Mouse (Mus musculus): Measurements from ENCODE around the gene Syt3. TPM values are rescaled to one million over a fixed set of nuclear protein-coding genes. Genes with fewer than 3 reads are reported as not detected.

The Syt3 gene
- polyA plus RNA-seq, 1 experiment: 1.9 TPM

DNA sequence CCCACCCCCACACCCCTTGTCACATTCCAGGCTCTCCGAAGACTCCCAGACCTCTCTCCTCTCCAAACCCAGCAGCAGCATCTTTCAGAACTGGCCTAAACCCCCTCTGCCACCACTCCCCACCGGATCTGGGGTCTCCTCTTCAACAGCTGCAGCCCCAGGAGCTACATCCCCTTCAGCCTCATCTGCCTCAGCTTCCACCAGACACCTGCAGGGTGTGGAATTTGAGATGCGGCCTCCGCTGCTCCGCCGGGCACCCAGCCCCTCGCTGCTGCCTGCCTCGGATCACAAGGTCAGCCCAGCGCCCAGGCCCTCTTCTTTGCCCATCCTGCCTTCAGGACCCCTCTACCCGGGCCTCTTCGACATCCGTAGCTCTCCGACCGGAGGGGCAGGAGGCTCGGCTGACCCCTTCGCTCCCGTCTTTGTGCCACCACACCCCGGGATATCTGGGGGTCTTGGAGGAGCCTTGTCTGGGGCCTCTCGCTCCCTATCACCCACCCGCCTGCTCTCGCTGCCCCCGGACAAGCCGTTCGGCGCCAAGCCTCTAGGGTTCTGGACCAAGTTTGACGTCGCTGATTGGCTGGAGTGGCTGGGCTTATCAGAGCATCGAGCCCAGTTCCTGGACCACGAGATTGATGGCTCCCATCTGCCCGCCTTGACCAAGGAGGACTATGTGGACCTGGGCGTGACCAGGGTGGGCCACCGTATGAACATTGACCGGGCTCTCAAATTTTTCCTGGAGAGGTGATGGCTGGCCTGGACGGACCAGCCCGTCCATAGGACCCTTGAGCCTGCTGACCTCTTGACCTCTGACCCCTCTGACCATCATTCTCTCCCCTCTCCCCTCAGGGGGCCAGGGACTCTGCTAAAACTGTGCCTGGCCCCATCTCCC is 27.1 kb upstream of the Syt3 start:
- Histone ChIP-seq H3K36me3 (ENCODE audit: control insufficient read depth, insufficient read depth, low read length, poor library complexity, severe bottlenecking) (no peaks in the 10 kb centered on the region), H3K27me3 (ENCODE audit: control insufficient read depth, insufficient read depth, low read length, poor library complexity, severe bottlenecking) (peaks cover 11% of the 10 kb centered on the region), H3K9ac (ENCODE audit: low read depth, poor library complexity, severe bottlenecking) (peak overlapping the region; percentile 55; the same call in 1 of the 2 replicates), H3K27ac (ENCODE audit: insufficient read depth, low read length) (no peak overlapping the region), H3K9me3 (replicated peaks; ENCODE audit: control insufficient read depth, insufficient read depth, low read length, poor library complexity, severe bottlenecking) (no peaks in the 10 kb centered on the region), H3K4me3 (ENCODE audit: low read depth, low read length) (peak overlapping the region; percentile 48), H3K4me1 (ENCODE audit: control insufficient read depth, insufficient read depth, low read length) (peaks cover 2% of the 10 kb centered on the region)
- TF ChIP-seq EP300 (IDR thresholded peaks at IDR 0.05; ENCODE audit: insufficient read depth, low read depth, low read length) (no peak), CTCF (IDR thresholded peaks at IDR 0.05; ENCODE audit: low read depth, low read length) (no peak), POLR2A (IDR thresholded peaks at IDR 0.05; ENCODE audit: insufficient read depth, low read length) (no peak)

DNA sequence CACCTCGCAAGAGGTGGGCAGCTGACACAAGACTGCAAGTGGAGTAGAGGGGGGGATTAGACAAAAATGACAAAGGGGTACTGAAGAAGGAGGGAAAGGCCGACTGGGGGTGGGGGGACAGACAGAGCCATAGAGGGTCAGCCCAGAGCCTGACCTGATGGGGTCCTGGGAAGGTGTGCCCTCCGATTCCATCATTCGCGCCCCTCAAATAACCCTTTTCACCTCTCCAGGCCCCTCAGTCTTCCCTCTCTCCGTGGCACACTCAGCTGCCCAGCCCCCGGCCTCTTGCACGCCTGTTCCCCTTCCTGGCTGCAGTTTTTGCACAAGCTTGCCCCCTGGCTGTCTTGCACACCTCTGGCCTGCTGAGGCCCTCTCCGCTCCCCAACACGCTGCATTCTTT is 26.4 kb upstream of the Syt3 start:
- no peaks in the 10 kb centered on the region for H3K9me3 ChIP-seq (replicated peaks; ENCODE audit: control insufficient read depth, insufficient read depth, low read length, poor library complexity, severe bottlenecking)
- peaks cover 2% of the 10 kb centered on the region for H3K4me1 ChIP-seq (ENCODE audit: control insufficient read depth, insufficient read depth, low read length)
- no peak overlapping the region for H3K27ac ChIP-seq (ENCODE audit: insufficient read depth, low read length)
- H3K36me3 ChIP-seq (ENCODE audit: control insufficient read depth, insufficient read depth, low read length, poor library complexity, severe bottlenecking): no peaks in the 10 kb centered on the region
- H3K9ac ChIP-seq (ENCODE audit: low read depth, poor library complexity, severe bottlenecking): peak overlapping the region; percentile 55; the same call in 1 of the 2 replicates
- H3K4me3 ChIP-seq (ENCODE audit: low read depth, low read length): no peak overlapping the region
- peaks cover 4% of the 10 kb centered on the region for H3K27me3 ChIP-seq (ENCODE audit: control insufficient read depth, insufficient read depth, low read length, poor library complexity, severe bottlenecking)
- TF ChIP-seq POLR2A (IDR thresholded peaks at IDR 0.05; ENCODE audit: insufficient read depth, low read length): no peak
- no peak for TF ChIP-seq CTCF (IDR thresholded peaks at IDR 0.05; ENCODE audit: low read depth, low read length)
- no peak for TF ChIP-seq EP300 (IDR thresholded peaks at IDR 0.05; ENCODE audit: insufficient read depth, low read depth, low read length)

DNA sequence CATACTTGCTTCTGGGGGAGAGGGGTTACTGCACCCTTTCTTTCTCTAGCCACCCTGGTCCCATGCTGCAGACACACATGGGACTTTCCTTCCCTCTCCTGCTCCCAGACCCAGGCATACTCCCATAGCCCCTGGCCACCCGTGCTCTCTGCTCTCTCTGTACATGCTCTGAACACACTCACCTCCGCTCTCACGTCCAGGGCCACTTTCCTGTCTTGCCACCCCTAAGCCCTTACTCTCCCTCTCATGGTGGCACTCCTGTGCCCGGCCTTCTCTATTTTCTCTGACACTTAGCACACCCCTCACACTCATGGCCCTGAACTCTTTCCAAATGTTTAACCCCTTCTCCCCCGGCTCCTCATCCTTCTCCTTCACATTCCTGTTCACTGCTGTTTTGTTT is 25.9 kb upstream of the Syt3 start:
- peaks cover 2% of the 10 kb centered on the region for H3K4me1 ChIP-seq (ENCODE audit: control insufficient read depth, insufficient read depth, low read length)
- H3K4me3 ChIP-seq (ENCODE audit: low read depth, low read length): no peak overlapping the region
- TF ChIP-seq EP300 (IDR thresholded peaks at IDR 0.05; ENCODE audit: insufficient read depth, low read depth, low read length) (no peak), CTCF (IDR thresholded peaks at IDR 0.05; ENCODE audit: low read depth, low read length) (no peak), POLR2A (IDR thresholded peaks at IDR 0.05; ENCODE audit: insufficient read depth, low read length) (no peak)
- no peaks in the 10 kb centered on the region for H3K36me3 ChIP-seq (ENCODE audit: control insufficient read depth, insufficient read depth, low read length, poor library complexity, severe bottlenecking)
- H3K27me3 ChIP-seq (ENCODE audit: control insufficient read depth, insufficient read depth, low read length, poor library complexity, severe bottlenecking): no peaks in the 10 kb centered on the region; the same call in none of the 2 replicates
- no peak overlapping the region for H3K27ac ChIP-seq (ENCODE audit: insufficient read depth, low read length)
- H3K9ac ChIP-seq (ENCODE audit: low read depth, poor library complexity, severe bottlenecking): no peak overlapping the region
- no peaks in the 10 kb centered on the region for H3K9me3 ChIP-seq (replicated peaks; ENCODE audit: control insufficient read depth, insufficient read depth, low read length, poor library complexity, severe bottlenecking)

DNA sequence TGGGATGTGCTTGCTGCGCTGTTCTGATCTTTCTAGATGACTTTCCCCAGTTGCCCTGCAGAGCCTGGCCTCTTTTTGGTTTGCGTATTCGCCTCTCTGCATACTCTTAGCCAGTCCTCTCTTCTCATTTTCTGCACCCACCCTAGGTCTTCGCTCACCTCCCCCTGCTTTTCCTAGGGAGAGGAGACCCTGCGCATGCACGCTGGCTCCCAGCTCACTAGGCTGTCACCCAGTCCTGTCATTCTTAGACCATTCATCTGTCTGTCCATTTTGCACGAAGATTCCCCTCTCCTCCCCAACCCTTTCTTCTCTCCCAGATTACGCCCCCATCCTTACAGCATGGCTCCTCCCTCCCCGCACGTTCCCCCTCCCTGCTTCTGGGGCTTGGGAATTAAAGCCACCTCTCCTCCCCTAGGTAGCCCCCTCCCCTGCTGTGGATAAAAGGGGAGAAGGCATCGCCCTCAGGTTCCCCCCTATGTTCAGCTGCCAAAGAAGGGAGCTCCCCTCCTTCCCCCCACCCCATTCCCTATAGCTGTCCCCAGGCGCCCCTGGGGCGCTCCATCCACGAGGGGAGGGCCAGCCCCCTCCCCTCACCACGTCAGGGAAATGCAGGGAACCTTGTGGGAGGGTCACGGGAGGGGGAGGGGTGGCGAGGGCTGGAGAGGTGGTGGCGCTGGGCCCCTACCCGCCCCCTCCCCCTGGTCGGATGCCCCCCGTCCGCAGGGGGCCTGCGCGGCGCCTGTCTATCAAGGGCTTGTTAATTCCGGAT is 24.8 kb upstream of the Syt3 start:
- peak overlapping the region; percentile 24 for H3K4me3 ChIP-seq (ENCODE audit: low read depth, low read length)
- no peak overlapping the region for H3K27ac ChIP-seq (ENCODE audit: insufficient read depth, low read length)
- H3K9me3 ChIP-seq (replicated peaks; ENCODE audit: control insufficient read depth, insufficient read depth, low read length, poor library complexity, severe bottlenecking): no peaks in the 10 kb centered on the region
- peaks cover 2% of the 10 kb centered on the region for H3K4me1 ChIP-seq (ENCODE audit: control insufficient read depth, insufficient read depth, low read length)
- no peaks in the 10 kb centered on the region for H3K27me3 ChIP-seq (ENCODE audit: control insufficient read depth, insufficient read depth, low read length, poor library complexity, severe bottlenecking)
- H3K9ac ChIP-seq (ENCODE audit: low read depth, poor library complexity, severe bottlenecking): peak overlapping the region; percentile 60; the same call in 1 of the 2 replicates
- no peaks in the 10 kb centered on the region for H3K36me3 ChIP-seq (ENCODE audit: control insufficient read depth, insufficient read depth, low read length, poor library complexity, severe bottlenecking)
- no peak for TF ChIP-seq CTCF (IDR thresholded peaks at IDR 0.05; ENCODE audit: low read depth, low read length)
- no peak for TF ChIP-seq POLR2A (IDR thresholded peaks at IDR 0.05; ENCODE audit: insufficient read depth, low read length)
- no peak for TF ChIP-seq EP300 (IDR thresholded peaks at IDR 0.05; ENCODE audit: insufficient read depth, low read depth, low read length)

DNA sequence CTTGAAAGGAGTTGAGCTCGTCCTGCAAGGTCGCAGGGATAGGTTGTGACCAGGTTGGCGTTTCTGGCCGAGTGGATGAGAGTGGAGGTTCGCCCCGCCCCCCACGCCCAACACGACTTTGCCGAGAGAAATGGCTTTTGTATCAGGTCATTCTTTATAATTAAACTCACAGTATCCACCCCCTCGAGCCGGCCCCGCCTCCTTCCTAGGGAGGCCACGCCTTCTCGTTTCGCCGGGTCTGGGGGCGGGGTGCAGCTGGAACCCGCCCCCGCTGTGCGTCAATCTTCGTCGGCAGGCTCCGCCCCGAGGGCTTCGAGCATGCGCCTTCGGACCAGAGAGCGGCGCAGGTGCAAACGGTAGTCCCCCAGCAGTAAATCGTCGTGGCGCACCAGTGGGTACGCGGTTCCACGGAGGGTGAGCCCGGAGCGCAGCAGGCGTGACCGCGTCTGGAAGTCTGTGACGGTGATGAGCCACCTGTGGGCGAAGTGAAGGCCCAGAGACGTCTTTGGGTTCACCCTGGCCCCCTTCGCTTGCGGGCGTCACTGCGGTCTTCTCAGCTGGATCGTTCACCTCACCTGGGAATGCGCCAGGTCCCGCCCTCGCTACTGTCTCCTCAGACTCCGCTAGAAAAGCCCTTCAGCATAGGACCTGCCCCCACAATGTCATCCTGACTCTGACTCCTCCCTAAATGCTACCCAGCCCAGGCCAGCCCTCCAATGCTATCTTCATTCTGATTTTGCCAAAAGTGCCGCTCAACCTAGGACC is 23.8 kb upstream of the Syt3 start:
- Histone ChIP-seq H3K27ac (ENCODE audit: insufficient read depth, low read length) (no peak overlapping the region), H3K4me3 (ENCODE audit: low read depth, low read length) (peak overlapping the region; percentile 79), H3K27me3 (ENCODE audit: control insufficient read depth, insufficient read depth, low read length, poor library complexity, severe bottlenecking) (no peaks in the 10 kb centered on the region), H3K4me1 (ENCODE audit: control insufficient read depth, insufficient read depth, low read length) (peaks cover 2% of the 10 kb centered on the region), H3K9me3 (replicated peaks; ENCODE audit: control insufficient read depth, insufficient read depth, low read length, poor library complexity, severe bottlenecking) (no peaks in the 10 kb centered on the region), H3K9ac (ENCODE audit: low read depth, poor library complexity, severe bottlenecking) (peak overlapping the region; percentile 60), H3K36me3 (ENCODE audit: control insufficient read depth, insufficient read depth, low read length, poor library complexity, severe bottlenecking) (no peaks in the 10 kb centered on the region)
- TF ChIP-seq POLR2A (IDR thresholded peaks at IDR 0.05; ENCODE audit: insufficient read depth, low read length): peak; percentile 93
- TF ChIP-seq CTCF (IDR thresholded peaks at IDR 0.05; ENCODE audit: low read depth, low read length): no peak
- TF ChIP-seq EP300 (IDR thresholded peaks at IDR 0.05; ENCODE audit: insufficient read depth, low read depth, low read length): 0 out of 2 replicates have a peak, but pooled peaks have one; percentile 51

Measured in ES-Bruce4 (cell line).